Mouse (Mus musculus): ENCODE measurements around the gene Ttll8.

The Ttll8 gene

DNA sequence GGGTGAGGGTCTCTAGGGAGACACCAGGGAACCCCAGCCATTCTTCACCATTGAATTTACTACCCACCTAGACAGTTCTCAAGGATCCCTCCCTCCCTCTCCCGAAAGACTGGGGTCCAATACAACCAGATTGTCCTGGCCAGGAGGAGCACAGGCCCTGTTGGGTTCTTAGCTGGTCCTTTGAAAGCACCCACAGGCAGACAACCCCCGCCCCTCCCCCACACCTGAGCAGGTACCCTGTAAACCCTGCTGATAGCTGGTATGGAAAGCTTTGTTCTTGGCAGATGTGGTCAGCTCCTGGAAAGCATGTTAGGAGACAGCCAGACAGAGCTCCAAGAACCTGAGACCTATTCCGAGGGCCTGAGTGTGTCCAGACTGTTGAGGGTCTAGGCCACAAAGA lies 93.4 kb downstream of the Ttll8 start:
- no peak for DNase-seq (ENCODE audit: low spot score in 2 of 2)

DNA sequence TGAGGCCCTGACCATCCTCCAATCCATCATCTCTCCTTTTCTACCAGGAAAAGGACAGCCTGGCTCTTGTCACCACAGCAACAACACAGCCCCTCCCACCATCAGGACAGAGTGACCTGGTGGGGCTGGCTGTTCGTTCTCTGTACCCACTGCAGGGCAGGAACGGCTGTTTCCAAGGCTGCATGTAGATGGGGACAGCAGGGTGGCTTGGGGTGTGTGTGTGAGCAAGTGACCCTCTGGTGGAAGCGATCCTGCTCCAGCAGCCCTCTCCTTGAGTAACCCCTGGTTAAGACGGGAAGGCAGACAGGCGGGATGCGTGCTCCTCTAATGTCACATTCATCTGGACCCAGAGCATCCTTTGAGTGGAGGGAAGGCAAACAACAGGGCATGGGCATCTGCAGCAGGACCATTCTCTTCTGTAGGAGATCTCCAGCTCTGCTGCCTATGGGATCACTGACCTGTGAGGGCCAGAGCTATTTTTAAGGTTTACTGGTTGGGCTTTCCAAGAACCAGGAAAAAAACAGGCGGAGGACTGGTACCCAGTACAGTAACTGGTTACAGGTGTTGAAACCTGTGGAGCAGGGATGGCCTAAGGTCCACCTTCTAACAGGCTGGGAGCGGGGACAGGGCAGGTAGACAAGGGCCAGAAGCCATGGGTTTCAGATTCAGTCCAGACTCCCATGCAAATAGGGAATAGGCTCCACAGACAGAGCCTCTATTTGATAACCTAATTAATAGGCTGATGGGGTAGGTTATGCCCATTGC lies 94.8 kb downstream of the Ttll8 start:
- no peak for DNase-seq (ENCODE audit: low spot score in 2 of 2)

DNA sequence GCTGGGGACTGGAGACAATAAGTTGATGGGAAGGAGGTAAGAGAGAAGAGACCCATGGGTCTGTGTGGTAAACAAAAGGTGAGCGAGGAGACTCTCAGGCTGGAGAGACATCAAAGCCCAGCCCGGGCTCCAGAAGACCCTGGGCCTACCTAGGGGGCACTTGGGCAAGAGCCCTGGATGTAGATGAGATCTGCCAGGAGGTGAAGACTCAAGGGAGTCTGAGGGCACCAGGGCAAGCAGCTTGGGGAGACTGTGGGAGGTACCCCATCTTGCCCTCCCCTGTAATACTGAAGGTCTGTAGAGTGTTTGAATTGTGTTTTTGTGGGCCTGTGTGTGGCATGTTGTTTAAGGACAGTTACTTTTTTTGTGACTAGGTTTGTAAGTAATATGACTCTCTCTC lies 95.5 kb downstream of the Ttll8 start:
- no peak for DNase-seq (ENCODE audit: low spot score in 2 of 2)

- no peak for DNase-seq (ENCODE audit: low spot score in 2 of 2)
Measured at GRCm38 (mm10) chr15:88858141-88858541, 96.1 kb downstream of the Ttll8 start.

GRCm38 (mm10) chr15:88857361-88857760 lies 96.9 kb downstream of the Ttll8 start:
- no peak for DNase-seq (ENCODE audit: low spot score in 2 of 2)

DNA sequence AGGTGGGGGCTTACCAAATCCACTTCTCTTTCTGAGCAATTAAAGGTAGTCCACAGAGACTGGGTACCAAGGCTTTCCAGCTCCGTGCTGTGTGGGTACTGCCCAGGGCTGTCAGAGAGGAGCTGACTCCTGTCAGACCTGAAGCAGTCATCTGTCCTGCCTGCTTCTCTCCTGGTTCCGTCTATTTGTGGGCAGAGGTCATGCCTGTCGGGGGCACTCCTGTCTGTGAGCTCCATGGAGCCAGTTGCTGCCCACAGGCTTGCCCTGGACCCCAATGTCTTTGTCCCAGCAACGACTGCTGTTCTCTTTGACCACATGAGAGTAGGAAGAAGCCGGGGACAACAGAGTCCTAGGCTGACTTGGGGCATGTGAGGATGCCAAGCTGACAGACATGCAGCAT lies 97.6 kb downstream of the Ttll8 start:
- no peak for DNase-seq (ENCODE audit: low spot score in 2 of 2)

- no peak for DNase-seq (ENCODE audit: low spot score in 2 of 2)
Measured at GRCm38 (mm10) chr15:88855896-88856417, 98.3 kb downstream of the Ttll8 start.

DNA sequence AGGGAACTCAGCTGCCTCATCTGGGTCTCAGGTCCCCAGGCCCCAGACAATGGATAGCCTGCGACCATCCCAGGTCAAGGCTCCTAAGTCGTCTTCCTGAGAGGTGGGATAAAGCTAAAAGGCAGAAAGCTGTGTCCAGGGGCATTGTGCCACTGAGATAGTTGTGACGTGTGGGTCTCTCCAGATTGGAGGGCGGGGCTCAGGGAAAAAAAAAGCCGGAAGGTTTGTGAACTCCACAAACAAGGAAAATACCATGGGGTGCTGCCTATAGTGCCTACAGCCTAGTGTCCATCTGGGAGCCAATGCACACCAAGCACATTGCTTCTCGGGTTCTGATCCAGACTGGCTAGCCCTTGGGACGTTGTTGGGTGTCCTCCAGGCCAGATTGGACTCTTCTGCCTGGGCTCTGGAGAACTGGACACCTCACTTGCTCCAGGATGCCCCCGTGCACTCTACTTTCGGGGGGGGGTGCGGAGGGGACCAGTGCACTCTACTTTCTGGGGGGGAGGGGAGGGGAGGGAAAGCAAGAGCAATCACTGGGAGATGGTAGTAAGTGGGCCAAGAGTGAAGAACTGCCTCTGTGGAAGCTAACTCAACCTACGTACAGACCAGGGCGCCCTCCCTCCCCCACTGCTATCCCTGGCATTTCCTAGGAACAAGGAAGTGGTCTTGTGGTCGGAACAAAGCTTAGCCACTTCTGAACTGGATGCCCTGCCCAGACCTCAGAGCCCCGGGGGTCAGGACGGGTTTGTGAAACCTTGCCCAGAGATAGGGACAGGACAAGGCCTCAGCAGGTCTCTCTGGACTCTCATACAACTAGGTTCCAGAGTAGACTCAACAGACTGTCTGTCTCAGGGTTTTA lies 99.0 kb downstream of the Ttll8 start:
- no peak for DNase-seq (ENCODE audit: low spot score in 2 of 2)

DNA sequence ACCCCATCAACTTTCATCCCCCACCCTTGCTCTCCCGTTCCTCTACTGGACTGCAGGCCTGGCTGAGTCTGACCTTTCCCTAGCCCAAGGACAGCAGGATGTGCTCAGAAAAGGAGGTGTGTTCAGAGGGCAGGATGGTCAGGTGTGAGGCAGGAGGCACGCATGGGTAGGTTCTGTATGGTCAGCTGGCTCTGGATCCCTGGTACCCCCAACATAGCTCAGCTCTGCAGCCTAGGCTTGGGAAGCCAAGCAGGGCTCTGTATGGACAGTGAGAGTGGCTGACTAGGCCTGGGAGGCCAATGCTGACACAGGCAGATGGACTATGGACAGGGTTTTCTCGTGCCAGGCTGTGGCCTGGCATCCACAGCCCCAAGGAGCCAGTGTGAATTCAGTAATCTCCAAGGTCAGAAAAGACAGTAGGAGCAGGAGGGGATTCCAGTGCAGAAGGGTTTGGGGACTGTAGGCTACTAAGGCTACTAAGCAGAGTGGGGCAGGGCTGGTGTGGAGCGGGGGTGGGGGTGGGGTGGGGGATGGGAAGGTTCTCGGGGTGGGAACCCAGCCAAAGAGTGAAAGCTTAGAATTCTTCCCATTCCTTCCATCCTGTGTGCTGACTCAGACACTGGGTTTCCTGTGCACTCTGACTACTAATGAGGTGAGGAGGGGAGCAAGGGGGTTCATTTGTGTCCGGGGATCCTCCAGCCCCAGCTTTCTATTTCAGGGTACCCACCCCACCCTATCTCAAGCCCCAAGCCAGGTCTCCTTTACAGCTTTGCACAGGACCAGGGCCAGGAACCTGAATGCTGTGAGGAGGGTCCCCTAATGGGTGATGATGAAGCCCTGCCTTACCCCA lies 99.9 kb downstream of the Ttll8 start:
- DNase-seq (ENCODE audit: low spot score in 2 of 2), result no peak

- DNase-seq (ENCODE audit: low spot score in 2 of 2), result no peak
Measured at GRCm38 (mm10) chr15:88853106-88853505, 101.1 kb downstream of the Ttll8 start.

- no peak for DNase-seq (ENCODE audit: low spot score in 2 of 2)
Measured at GRCm38 (mm10) chr15:88851507-88852149, 102.6 kb downstream of the Ttll8 start.

DNA sequence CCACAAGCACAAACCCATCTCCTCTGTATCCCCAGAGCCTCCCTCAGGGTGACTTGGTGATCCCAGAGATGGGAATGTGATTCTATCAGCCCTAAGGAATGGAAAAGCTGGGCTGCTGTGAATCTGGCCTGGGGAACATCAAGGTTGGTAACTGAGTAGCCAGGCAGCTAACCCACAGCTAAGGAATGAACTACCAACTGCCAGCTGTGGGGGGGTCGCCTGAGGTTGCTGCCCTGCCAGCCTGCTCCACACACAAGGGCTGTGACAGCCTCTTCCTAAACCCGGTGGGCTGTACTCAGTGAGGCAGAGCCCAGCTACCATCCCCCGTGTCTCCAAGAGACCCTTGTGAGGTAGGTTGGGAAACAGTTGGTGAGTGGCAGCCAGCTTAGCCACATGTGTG lies 103.1 kb downstream of the Ttll8 start:
- no peak for DNase-seq (ENCODE audit: low spot score in 2 of 2)

GRCm38 (mm10) chr15:88850146-88850826 lies 103.9 kb downstream of the Ttll8 start:
- DNase-seq (ENCODE audit: low spot score in 2 of 2), result peak in 1 of 2 experiments; percentile 16

DNA sequence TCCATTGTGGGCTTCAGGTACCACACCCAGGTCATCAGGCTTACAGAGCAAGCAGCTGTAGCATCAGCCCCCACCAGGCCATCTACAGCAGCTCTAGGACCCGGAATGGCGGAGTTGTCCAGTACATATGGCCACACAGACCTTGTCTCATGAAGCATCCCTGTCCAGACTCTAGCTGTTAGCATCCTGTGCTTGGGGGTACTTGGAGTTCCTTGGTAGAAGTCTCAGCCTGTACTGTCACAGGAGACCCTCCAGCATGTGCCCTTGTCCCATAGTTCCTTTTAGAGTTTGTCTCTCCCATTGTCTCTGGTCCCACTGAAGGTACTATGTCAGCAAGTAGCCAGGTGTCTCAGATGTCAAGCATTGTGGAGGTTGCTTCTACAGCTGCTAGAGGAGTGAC lies 104.6 kb downstream of the Ttll8 start:
- no peak for DNase-seq (ENCODE audit: low spot score in 2 of 2)

DNA sequence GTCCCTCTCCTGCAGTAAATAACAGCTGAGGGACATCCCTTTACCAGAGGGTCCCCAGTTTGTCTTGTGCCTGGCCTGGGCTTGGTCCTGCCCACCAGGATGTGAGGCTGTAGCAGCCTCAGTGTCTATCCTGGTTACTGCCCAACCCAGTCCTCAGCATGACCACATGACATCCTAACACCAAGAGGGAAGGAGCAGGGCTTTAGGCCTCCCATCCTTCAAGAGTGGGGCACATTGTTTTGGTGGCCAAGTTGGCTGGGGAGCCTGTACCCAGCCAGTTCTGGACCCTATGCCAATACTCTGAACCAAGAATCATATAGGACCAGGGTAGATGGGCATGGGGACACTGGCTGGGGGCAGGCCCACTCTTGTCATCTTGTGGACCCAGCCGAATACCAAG lies 105.6 kb downstream of the Ttll8 start:
- DNase-seq (ENCODE audit: low spot score in 2 of 2), result no peak

DNA sequence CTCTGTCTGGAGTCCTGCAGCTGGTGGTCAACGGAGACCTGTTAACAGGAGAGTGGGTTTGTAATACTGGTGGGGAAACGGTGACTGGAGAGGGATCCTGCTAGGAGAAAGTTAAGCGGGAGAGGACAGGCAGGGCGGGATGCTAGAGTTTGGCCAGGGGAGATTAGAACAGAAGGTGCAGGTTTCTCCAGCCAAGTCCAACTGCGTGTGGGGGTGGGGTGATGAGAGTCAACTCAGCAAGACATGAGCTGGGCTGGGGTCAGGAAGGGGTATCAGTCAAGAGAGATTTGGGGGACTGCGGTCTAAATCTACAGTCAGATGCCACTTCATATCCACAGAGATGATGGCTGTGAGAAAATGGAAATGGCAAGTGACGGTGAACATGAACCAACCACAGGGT lies 109.3 kb downstream of the Ttll8 start:
- DNase-seq (ENCODE audit: low spot score in 2 of 2), result no peak

DNA sequence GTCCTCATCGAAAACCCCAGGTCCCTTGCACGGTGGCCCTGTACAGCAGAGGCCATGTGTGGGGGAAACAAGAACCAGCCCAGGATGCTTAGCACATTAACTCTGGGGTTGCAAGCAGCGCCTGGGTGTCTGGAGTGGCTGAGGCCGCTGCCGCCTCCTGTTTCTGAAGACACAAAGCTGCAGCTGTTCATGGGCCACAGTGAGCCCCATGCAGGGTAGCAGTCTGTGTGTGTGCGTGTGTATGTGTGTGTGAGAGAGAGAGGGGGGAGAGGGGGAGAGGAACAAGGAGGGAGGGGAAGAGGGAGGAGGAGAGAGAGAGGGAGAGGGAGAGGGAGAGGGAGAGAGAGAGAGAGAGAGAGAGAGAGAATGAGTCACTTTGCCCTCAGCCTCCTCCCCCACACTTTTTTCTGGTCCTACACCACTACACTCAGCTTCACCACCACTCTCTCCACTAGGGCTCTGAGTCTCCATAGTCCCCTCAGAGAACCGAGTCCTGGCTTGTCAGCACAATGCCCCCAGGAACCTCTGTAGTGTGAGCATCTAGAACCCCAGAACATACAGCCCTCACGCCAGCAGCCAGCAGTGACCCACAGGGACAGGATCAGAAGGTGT lies 110.6 kb downstream of the Ttll8 start:
- DNase-seq (ENCODE audit: low spot score in 2 of 2), result no peak

GRCm38 (mm10) chr15:88842300-88842673 lies 111.9 kb downstream of the Ttll8 start:
- no peak for DNase-seq (ENCODE audit: low spot score in 2 of 2)

DNA sequence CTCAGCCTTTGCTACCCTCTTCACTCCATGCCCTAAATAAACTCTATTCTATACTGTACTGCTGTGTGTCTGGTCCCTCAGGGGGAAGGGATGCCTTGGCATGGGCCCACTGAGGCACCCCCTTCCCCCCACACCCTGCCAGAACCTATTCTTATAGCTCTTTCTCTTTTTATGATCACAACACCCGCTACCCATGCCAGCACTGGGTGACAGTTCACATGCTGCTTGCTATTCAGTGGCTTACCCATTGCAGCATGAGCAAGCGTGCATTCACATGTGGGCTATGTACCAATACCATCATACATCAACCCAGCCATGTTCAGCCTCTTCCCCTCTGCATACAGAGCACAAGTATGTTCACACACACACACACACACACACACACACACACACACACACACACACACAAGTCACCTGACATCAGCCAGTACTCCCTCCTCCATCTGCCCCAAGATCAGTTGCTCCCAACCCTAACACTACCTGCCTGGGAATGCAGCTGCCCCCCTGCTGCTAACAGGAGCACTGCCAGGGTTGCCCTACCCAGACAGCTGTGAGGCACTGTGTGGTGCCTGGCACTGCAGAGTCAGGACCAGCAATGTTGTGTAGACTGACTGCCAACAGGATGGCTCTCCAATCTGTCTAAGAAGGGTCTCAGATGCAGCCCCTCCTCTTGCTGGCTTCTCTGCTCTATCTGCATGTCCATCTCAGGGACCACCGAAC lies 112.5 kb downstream of the Ttll8 start:
- no peak for DNase-seq (ENCODE audit: low spot score in 2 of 2)

DNA sequence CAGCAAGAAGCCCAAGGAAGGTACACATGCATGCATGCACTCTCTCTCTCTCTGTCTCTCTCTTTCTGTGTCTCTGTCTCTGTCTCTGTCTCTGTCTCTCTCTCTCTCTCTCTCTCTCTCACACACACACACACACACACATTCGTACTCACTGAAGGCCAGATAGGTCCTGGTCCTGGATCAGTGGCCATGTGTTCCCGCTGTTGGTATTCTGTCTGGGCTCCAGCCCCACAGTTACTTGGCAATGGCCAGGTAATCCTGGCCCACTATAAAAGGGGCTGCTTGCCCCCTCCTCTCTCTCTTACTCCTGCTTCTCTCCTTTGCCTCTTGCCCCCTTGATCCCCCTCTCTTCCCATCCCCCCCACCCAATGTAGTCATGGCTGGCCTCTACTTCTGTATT lies 113.1 kb downstream of the Ttll8 start:
- no peak for DNase-seq (ENCODE audit: low spot score in 2 of 2)

All from spleen, postnatal 36 days (tissue).